Mouse (Mus musculus) T-helper 2 cell (primary cell): Measurements from ENCODE around the gene Lamb3.

Source experiments
- in situ Hi-C: fragments of 300-600 bp; cut with MboI, MseI; formaldehyde crosslinking; loops from one replicate; pipeline ENCODE4 v1.15.1; 2025; ENCODE audit warnings: high pct_unique_total_duplicates

The Lamb3 gene

GRCm38 (mm10) chr1:193200640-193201382 is 6.7 kb upstream of the Lamb3 start:
- in situ Hi-C loops, result no loop called here

GRCm38 (mm10) chr1:193201383-193201778 is 6.1 kb upstream of the Lamb3 start, which contains the start of gene Traf3ip3:
Gene Traf3ip3 (minus strand): TSS chr1:193201703.
- in situ Hi-C loops, result no loop called here

- in situ Hi-C loops, result no loop called here
Measured at GRCm38 (mm10) chr1:193203821-193204220, 3.7 kb upstream of the Lamb3 start.

GRCm38 (mm10) chr1:193205431-193205830 is 2.1 kb upstream of the Lamb3 start:
- in situ Hi-C loops, result no loop called here

GRCm38 (mm10) chr1:193208178-193208577 is 679 bp downstream of the Lamb3 start:
- in situ Hi-C loops, result no loop called here

GRCm38 (mm10) chr1:193211371-193211770 is 3.9 kb downstream of the Lamb3 start:
- in situ Hi-C loops, result no loop called here

GRCm38 (mm10) chr1:193214053-193214452 is 6.6 kb downstream of the Lamb3 start:
- in situ Hi-C loops, result no loop called here

- in situ Hi-C loops, result no loop called here
Measured at GRCm38 (mm10) chr1:193216000-193216399, 8.5 kb downstream of the Lamb3 start.

- in situ Hi-C loops, result no loop called here
Measured at GRCm38 (mm10) chr1:193220408-193220807, 12.9 kb downstream of the Lamb3 start.

- in situ Hi-C loops, result loop anchor here (5.0 kb wide), 1 partner anchor 92 kb away; no protein-coding TSS in a partner anchor
Measured at GRCm38 (mm10) chr1:193225531-193225930, 18.0 kb downstream of the Lamb3 start.

GRCm38 (mm10) chr1:193226114-193226513 is 18.6 kb downstream of the Lamb3 start:
- in situ Hi-C loops, result loop anchor here (5.0 kb wide), 1 partner anchor 91 kb away; no protein-coding TSS in a partner anchor

GRCm38 (mm10) chr1:193226724-193227522 is 19.4 kb downstream of the Lamb3 start:
- in situ Hi-C loops, result loop anchor here (5.0 kb wide), 1 partner anchor 90 kb away; no protein-coding TSS in a partner anchor

GRCm38 (mm10) chr1:193227537-193227936 is 20.0 kb downstream of the Lamb3 start:
- in situ Hi-C loops, result loop anchor here (5.0 kb wide), 1 partner anchor 90 kb away; no protein-coding TSS in a partner anchor

GRCm38 (mm10) chr1:193229570-193229969 is 22.1 kb downstream of the Lamb3 start:
- in situ Hi-C loops, result loop anchor here (5.0 kb wide), 1 partner anchor 88 kb away; no protein-coding TSS in a partner anchor

- in situ Hi-C loops, result no loop called here
Measured at GRCm38 (mm10) chr1:193230531-193230930, 23.0 kb downstream of the Lamb3 start.

- in situ Hi-C loops, result no loop called here
Measured at GRCm38 (mm10) chr1:193230935-193231334, 23.4 kb downstream of the Lamb3 start.

- in situ Hi-C loops, result no loop called here
Measured at GRCm38 (mm10) chr1:193232732-193233131, 25.2 kb downstream of the Lamb3 start.

GRCm38 (mm10) chr1:193234130-193234645 is 26.7 kb downstream of the Lamb3 start:
- in situ Hi-C loops, result no loop called here

GRCm38 (mm10) chr1:193234930-193235329 is 27.4 kb downstream of the Lamb3 start:
- in situ Hi-C loops, result no loop called here

- in situ Hi-C loops, result no loop called here
Measured at GRCm38 (mm10) chr1:193238426-193238825, 30.9 kb downstream of the Lamb3 start.

- in situ Hi-C loops, result no loop called here
Measured at GRCm38 (mm10) chr1:193241436-193241835, 33.9 kb downstream of the Lamb3 start.

- in situ Hi-C loops, result no loop called here
Measured at GRCm38 (mm10) chr1:193242238-193242637, 34.7 kb downstream of the Lamb3 start.
